Mouse (Mus musculus) gonadal fat pad, adult 2 months (tissue): Measurements from ENCODE around the gene Pabpc6. TPM values are rescaled to one million over a fixed set of nuclear protein-coding genes. Genes with fewer than 3 reads are reported as not detected.

Source experiments
- polyA plus RNA-seq: library from polyadenylated mRNA; depleted of rRNA; stranded (reverse); fragments of >200 nt; gene quantifications from 2 replicates; pipeline ENCODE4 v1.2.3, GENCODE M21; 2012; rRNA removed

The Pabpc6 gene
- polyA plus RNA-seq, 1 experiment, result 0.26 TPM

Other genes starting within 250 kb of the Pabpc6 start
- gene Gm17728, start 247.7 kb downstream of the Pabpc6 start, polyA plus RNA-seq, result not detected in 2 replicates